Mouse (Mus musculus) MEL (cell line): Measurements from ENCODE around the gene Degs2. TPM values are rescaled to one million over a fixed set of nuclear protein-coding genes. Genes with fewer than 3 reads are reported as not detected.

Source experiments
- DNase-seq: peaks from one replicate; pipeline ENCODE4 v3.0.0; 2011; ENCODE audit warnings: low read depth, low spot score
- H3K27ac ChIP-seq: 2 replicates; pipeline ENCODE4 v1.5.1; 2012; ENCODE audit warnings: low read depth, mild to moderate bottlenecking, control low read depth, low read length, moderate library complexity; ENCODE audit not compliant: control insufficient read depth
- H3K27me3 ChIP-seq, 2 experiments: fragments of 150-350 bp in 1 of 2; sonication (generic) in 1 of 2; 2 replicates each; pipeline ENCODE4 v1.6.1; 2012; ENCODE audit warnings: low read length in 2 of 2, mild to moderate bottlenecking in 2 of 2, improper control_type of control experiment in 1 of 2, moderate library complexity in 1 of 2; ENCODE audit not compliant: insufficient read depth in 2 of 2, control insufficient read depth in 1 of 2
- H3K36me3 ChIP-seq, 2 experiments: 2 replicates each; pipeline ENCODE4 v1.6.1; 2012 to 2014; ENCODE audit warnings: low read length in 2 of 2, improper control_type of control experiment in 1 of 2, inconsistent platforms in 1 of 2, mild to moderate bottlenecking in 1 of 2; ENCODE audit not compliant: insufficient read depth in 2 of 2, control insufficient read depth in 1 of 2
- H3K4me1 ChIP-seq, 2 experiments: fragments of 150-350 bp in 1 of 2; sonication (generic) in 1 of 2; 2 replicates each; pipeline ENCODE4 v1.6.1; 2012; ENCODE audit warnings: low read length in 2 of 2, improper control_type of control experiment in 1 of 2, mild to moderate bottlenecking in 1 of 2; ENCODE audit not compliant: insufficient read depth in 2 of 2, control insufficient read depth in 1 of 2
- H3K4me3 ChIP-seq, 2 experiments: fragments of 150-350 bp in 1 of 2; sonication (generic) in 1 of 2; 2 replicates each; pipeline ENCODE4 v1.5.1; 2012; ENCODE audit warnings: low read depth in 2 of 2, low read length in 2 of 2, mild to moderate bottlenecking in 2 of 2, moderate library complexity in 2 of 2, control low read depth in 1 of 2, improper control_type of control experiment in 1 of 2; ENCODE audit not compliant: control insufficient read depth in 1 of 2, insufficient read depth in 1 of 2
- H3K79me2 ChIP-seq: 2 replicates; pipeline ENCODE4 v1.6.1; 2012; ENCODE audit warnings: mild to moderate bottlenecking, low read length, moderate library complexity; ENCODE audit not compliant: control insufficient read depth, poor library complexity, insufficient read depth
- H3K9ac ChIP-seq: 2 replicates; pipeline ENCODE4 v1.6.1; 2012; ENCODE audit warnings: low read depth, mild to moderate bottlenecking, control low read depth, low read length, moderate library complexity; ENCODE audit not compliant: control insufficient read depth, poor library complexity, severe bottlenecking
- H3K9me3 ChIP-seq: fragments of 150-350 bp; sonication (generic); replicated peaks from 2 replicates; pipeline ENCODE4 v1.6.1; 2012; ENCODE audit warnings: mild to moderate bottlenecking, low read length, improper control_type of control experiment, moderate library complexity; ENCODE audit not compliant: insufficient read depth
- CHD1 ChIP-seq: IDR thresholded peaks from 2 replicates; pipeline ENCODE4 v1.6.1; 2012; ENCODE audit warnings: low read depth, mild to moderate bottlenecking, inconsistent platforms, low read length, improper control_type of control experiment
- CHD2 ChIP-seq: IDR thresholded peaks from 2 replicates; pipeline ENCODE4 v1.6.1; 2011; ENCODE audit warnings: low read length, improper control_type of control experiment
- E2F4 ChIP-seq: IDR thresholded peaks from 2 replicates; pipeline ENCODE4 v1.6.1; 2011; ENCODE audit warnings: low read depth, low read length, improper control_type of control experiment, borderline replicate concordance
- GABPA ChIP-seq: IDR thresholded peaks from 2 replicates; pipeline ENCODE4 v1.6.1; 2012; ENCODE audit warnings: low read depth, mild to moderate bottlenecking, inconsistent platforms, low read length, improper control_type of control experiment, moderate library complexity
- HCFC1 ChIP-seq: IDR thresholded peaks from 2 replicates; pipeline ENCODE4 v1.6.1; 2012; ENCODE audit warnings: low read depth, mild to moderate bottlenecking, inconsistent platforms, low read length, improper control_type of control experiment, moderate library complexity
- JUND ChIP-seq: IDR thresholded peaks from 2 replicates; pipeline ENCODE4 v1.6.1; 2011; ENCODE audit warnings: low read depth, mild to moderate bottlenecking, improper control_type of control experiment, low read length
- MAFK ChIP-seq: IDR thresholded peaks from 2 replicates; pipeline ENCODE4 v1.6.1; 2011; ENCODE audit warnings: low read depth, mild to moderate bottlenecking, low read length, improper control_type of control experiment, borderline replicate concordance
- MXI1 ChIP-seq: IDR thresholded peaks from 2 replicates; pipeline ENCODE4 v1.6.1; 2011; ENCODE audit warnings: mild to moderate bottlenecking, low read depth, low read length, improper control_type of control experiment
- MYC ChIP-seq: IDR thresholded peaks from 2 replicates; pipeline ENCODE4 v1.6.1; 2011; ENCODE audit warnings: low read depth, mild to moderate bottlenecking, low read length, improper control_type of control experiment, moderate library complexity
- NELFE ChIP-seq: IDR thresholded peaks from 2 replicates; pipeline ENCODE4 v1.6.1; 2011; ENCODE audit warnings: low read depth, low read length, improper control_type of control experiment
- POLR2A ChIP-seq, 2 experiments: IDR thresholded peaks; 2 replicates each; pipeline ENCODE4 v1.6.1; 2011 to 2012; ENCODE audit warnings: low read length in 2 of 2, mild to moderate bottlenecking in 2 of 2, control low read depth in 1 of 2, improper control_type of control experiment in 1 of 2, low read depth in 1 of 2, moderate library complexity in 1 of 2; ENCODE audit not compliant: control insufficient read depth in 1 of 2, insufficient read depth in 1 of 2, poor library complexity in 1 of 2
- RAD21 ChIP-seq: IDR thresholded peaks from 2 replicates; pipeline ENCODE4 v1.6.1; 2011; ENCODE audit warnings: mild to moderate bottlenecking, low read depth, low read length, improper control_type of control experiment
- RCOR1 ChIP-seq: IDR thresholded peaks from 2 replicates; pipeline ENCODE4 v1.6.1; 2012; ENCODE audit warnings: low read depth, mild to moderate bottlenecking, inconsistent platforms, low read length, improper control_type of control experiment
- SIN3A ChIP-seq: IDR thresholded peaks from 2 replicates; pipeline ENCODE4 v1.6.1; 2012; ENCODE audit warnings: low read length, improper control_type of control experiment, inconsistent platforms
- TCF12 ChIP-seq: IDR thresholded peaks from 2 replicates; pipeline ENCODE4 v1.6.1; 2014; ENCODE audit warnings: low read depth, mild to moderate bottlenecking, inconsistent platforms, low read length, improper control_type of control experiment, moderate library complexity
- USF1 ChIP-seq: IDR thresholded peaks from 2 replicates; pipeline ENCODE4 v1.6.1; 2014; ENCODE audit warnings: low read depth, mild to moderate bottlenecking, inconsistent platforms, low read length, improper control_type of control experiment, moderate library complexity
- USF2 ChIP-seq, 2 experiments: IDR thresholded peaks; 2 replicates each; pipeline ENCODE4 v1.6.1; 2011 to 2012; ENCODE audit warnings: improper control_type of control experiment in 2 of 2, low read length in 2 of 2, borderline replicate concordance in 1 of 2, inconsistent platforms in 1 of 2, low read depth in 1 of 2, mild to moderate bottlenecking in 1 of 2; ENCODE audit not compliant: insufficient read depth in 1 of 2
- ZC3H11A ChIP-seq: IDR thresholded peaks from 2 replicates; pipeline ENCODE4 v1.6.1; 2012; ENCODE audit warnings: low read depth, mild to moderate bottlenecking, inconsistent platforms, low read length, improper control_type of control experiment
- polyA plus RNA-seq, 2 experiments: library from polyadenylated mRNA; stranded (reverse) in 1 of 2; unstranded in 1 of 2; fragments of >175 nt in 1 of 2; fragments of >200 nt in 1 of 2; gene quantifications; 2 replicates each; pipeline versions ENCODE4 v1.2.1 to v1.2.4; 2012; ENCODE audit warnings: low replicate concordance in 2 of 2, low read depth in 1 of 2; ENCODE audit not compliant: insufficient read length in 2 of 2, insufficient read depth in 1 of 2, missing spikeins in 1 of 2
- total RNA-seq: library from RNA; depleted of rRNA; stranded (reverse); fragments of 300-350 nt; gene quantifications from 2 replicates; pipeline ENCODE4 v1.2.3, GENCODE M21; 2012

Gene Degs2
- total and polyA plus RNA-seq, 3 experiments = not detected

DNA sequence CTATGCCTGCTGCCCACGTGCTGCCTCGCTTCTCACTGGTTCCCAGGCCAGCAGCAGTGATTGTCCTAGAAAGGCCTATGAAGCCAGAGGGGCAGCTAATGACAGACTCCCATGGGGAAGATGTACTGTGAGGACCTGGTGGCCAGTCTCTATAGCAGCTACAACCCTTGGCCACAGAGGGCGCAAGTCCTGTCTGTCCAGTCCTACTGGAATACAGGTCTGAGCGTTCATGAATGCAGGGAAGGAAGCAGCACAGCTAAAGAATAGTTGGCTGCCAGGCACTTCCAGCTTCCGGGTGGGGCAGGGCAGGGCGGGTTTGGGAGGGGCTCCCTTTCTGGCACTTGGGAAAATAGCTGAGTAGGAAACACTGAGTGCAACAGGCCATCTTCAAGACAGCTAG, 15.2 kb downstream of the Degs2 start:
- DNase-seq = no peak
- Histone ChIP-seq H3K4me3 (no peak overlapping the region), H3K27ac (no peak overlapping the region), H3K9ac (no peak overlapping the region), H3K36me3 (no peaks in the 10 kb centered on the region), H3K9me3 (no peaks in the 10 kb centered on the region), H3K27me3 (no peaks in the 10 kb centered on the region), H3K4me1 (no peaks in the 10 kb centered on the region), H3K79me2 (no peaks in the 10 kb centered on the region)
- TF ChIP-seq RCOR1 = no peak
- TF ChIP-seq CHD2 = no peak
- TF ChIP-seq HCFC1 = no peak
- no peak for TF ChIP-seq E2F4
- TF ChIP-seq, all 39 proteins: peak for 0

DNA sequence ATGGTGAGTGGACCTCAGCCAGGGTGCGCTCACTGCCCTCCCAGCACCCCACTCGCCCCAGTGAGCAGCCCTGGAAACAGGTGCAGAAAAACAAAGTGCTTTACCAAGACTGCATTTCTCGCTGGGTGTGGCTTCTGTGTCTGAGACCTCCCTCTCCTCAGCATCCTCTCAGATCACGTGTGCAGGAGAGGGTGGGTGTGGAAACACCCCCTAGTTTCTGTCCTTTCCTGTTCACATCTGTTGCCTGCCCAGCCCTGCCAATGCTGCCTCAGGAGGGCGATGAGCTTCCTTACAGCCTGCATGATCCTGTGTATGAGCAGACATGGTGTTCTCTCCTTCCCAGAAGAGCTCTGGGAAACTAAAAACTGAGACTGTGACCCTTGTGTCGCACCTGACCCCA, 15.7 kb downstream of the Degs2 start:
- no peak for TF ChIP-seq GABPA
- TF ChIP-seq USF1 = no peak
- no peak for TF ChIP-seq NELFE
- TF ChIP-seq RAD21 = no peak
- TF ChIP-seq USF2 (IDR thresholded peaks at IDR 0.05; ENCODE audit: borderline replicate concordance in 1 of 2, insufficient read depth in 1 of 2, low read depth in 1 of 2, low read length in 2 of 2) = no peak
- no peak for TF ChIP-seq SIN3A
- TF ChIP-seq JUND = no peak
- TF ChIP-seq MAFK = no peak
- no peak for TF ChIP-seq MYC
- TF ChIP-seq TCF12 = no peak
- TF ChIP-seq ZC3H11A = no peak
- TF ChIP-seq MXI1 = no peak
- TF ChIP-seq POLR2A (IDR thresholded peaks at IDR 0.05; ENCODE audit: control insufficient read depth in 1 of 2, insufficient read depth in 1 of 2, low read depth in 1 of 2, low read length in 2 of 2, poor library complexity in 1 of 2) = no peak
- no peak for TF ChIP-seq CHD1
- no peak for DNase-seq
- no peak overlapping the region for H3K4me3 ChIP-seq
- no peaks in the 10 kb centered on the region for H3K4me1 ChIP-seq
- no peaks in the 10 kb centered on the region for H3K9me3 ChIP-seq
- no peaks in the 10 kb centered on the region for H3K27me3 ChIP-seq
- H3K27ac ChIP-seq = no peak overlapping the region
- H3K79me2 ChIP-seq = no peaks in the 10 kb centered on the region
- no peaks in the 10 kb centered on the region for H3K36me3 ChIP-seq
- no peak overlapping the region for H3K9ac ChIP-seq
